Mouse (Mus musculus) megakaryocyte, adult 5-6 weeks (primary cell): ENCODE data around the gene Pdxp. TPM values are rescaled to one million over a fixed set of nuclear protein-coding genes. Genes with fewer than 3 reads are reported as not detected.

Source experiments
- ATAC-seq: 2 replicates; pipeline ENCODE4 v1.8.0; 2016; ENCODE audit warnings: mild to moderate bottlenecking, inconsistent platforms; ENCODE audit not compliant: poor library complexity, severe bottlenecking
- total RNA-seq, 2 experiments: library from RNA; stranded (forward) in 1 of 2; stranded (reverse) in 1 of 2; fragments of 153-499, 151-499 nt in 1 of 2; fragments of 221-1000, 200-1000 nt in 1 of 2; gene quantifications; 2 replicates each; pipeline versions ENCODE4 v1.2.3 to v1.2.4; 2015 to 2017

Pdxp gene
- total RNA-seq, 2 experiments from 2014 or later: 2.1 to 3.5 TPM

DNA sequence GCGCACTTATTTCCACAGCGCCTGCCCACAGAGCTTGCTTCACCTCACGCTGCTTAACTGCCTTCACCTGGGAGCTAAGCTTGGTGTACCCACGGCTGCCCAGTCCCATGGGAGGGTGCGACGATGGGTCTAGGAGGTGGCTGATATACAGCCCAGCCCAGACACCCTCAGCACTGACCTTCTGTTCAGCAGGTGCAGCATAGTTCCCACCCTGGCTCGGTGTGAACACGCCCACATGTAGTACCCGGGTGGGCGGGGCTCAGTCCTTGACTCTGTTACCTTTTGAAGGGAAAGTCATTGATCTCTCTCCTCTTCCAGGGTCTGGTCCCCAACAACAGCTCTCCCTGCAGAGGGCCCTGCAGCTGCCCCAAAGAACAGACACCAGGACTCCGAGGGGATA, 45.8 kb downstream of the Pdxp start:
- ATAC-seq: no peak

DNA sequence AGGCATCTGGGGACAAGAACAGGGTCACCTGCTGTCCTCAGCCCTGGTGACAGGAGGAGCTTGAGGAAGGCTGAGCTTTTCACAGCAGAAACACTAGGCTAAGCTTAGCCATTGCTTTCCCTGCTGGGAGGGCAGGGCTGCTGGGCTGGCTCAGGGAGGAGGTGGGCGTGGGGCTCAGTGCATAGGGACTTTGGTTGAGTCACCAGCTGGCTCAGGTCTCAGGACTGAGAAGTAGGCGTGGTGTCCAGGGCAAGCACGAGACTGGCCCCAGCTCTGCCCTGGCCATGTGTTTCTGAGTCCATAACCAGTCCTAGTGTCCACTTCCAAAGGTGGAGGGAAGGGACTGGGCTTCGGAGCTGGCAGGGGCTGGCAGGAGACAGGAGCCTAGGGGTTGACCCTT, 46.4 kb downstream of the Pdxp start:
- no peak for ATAC-seq

DNA sequence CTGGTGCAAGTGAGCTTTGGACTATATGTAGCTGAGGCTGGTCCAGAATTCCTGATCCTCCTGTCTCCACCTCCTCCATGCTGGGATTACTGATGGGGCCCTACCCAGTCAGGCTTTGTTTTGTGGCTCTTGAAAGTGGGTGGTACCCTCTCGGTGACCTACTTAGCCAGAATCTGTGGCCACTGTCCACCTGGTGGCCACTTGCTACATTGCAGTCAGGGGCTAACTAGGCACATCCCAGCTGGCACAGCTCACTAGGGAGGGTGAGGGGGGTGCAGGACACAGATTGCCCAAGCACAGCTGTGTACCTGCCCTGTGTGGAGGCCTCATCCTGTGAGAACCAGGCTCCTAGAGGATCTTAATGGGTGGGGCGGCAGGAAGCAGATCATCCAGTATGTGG, 49.2 kb downstream of the Pdxp start:
- ATAC-seq: peak; percentile 97

Other genes starting within 250 kb of the Pdxp start
- gene Elfn2, start 195.1 kb upstream of the Pdxp start, total RNA-seq (2015): 0.02 TPM in 1 of 2 replicates, not detected in the other
- not detected in 2 replicates for gene Elfn2, start 195.1 kb upstream of the Pdxp start, total RNA-seq (2017)
- gene Mfng, start 140.4 kb upstream of the Pdxp start, total RNA-seq (2015): 8.8 and 9.8 TPM in 2 replicates
- gene Mfng, start 140.4 kb upstream of the Pdxp start, total RNA-seq (2017): 5.7 and 5.8 TPM in 2 replicates
- 2.3 and 2.7 TPM in 2 replicates for gene Card10, start 110.9 kb upstream of the Pdxp start, total RNA-seq (2015)
- 0.92 and 1.1 TPM in 2 replicates for gene Card10, start 110.9 kb upstream of the Pdxp start, total RNA-seq (2017)
- not detected in 2 replicates for gene Cdc42ep1, start 71.3 kb upstream of the Pdxp start, total RNA-seq (2015)
- gene Cdc42ep1, start 71.3 kb upstream of the Pdxp start, total RNA-seq (2017): 0.26 TPM in 1 of 2 replicates, not detected in the other
- gene Lgals2, start 58.4 kb upstream of the Pdxp start, total RNA-seq (2015): not detected in 2 replicates
- gene Lgals2, start 58.4 kb upstream of the Pdxp start, total RNA-seq (2017): 0.26 TPM in 1 of 2 replicates, not detected in the other
- 46.0 and 52.6 TPM in 2 replicates for gene Gga1, start 36.7 kb upstream of the Pdxp start, total RNA-seq (2015)
- 20.8 and 28.9 TPM in 2 replicates for gene Gga1, start 36.7 kb upstream of the Pdxp start, total RNA-seq (2017)
- gene Gm49510, start 14.3 kb upstream of the Pdxp start, total RNA-seq (2015): not detected in 2 replicates
- gene Gm49510, start 14.3 kb upstream of the Pdxp start, total RNA-seq (2017): 1.1 and 2.0 TPM in 2 replicates
- 46.5 and 53.3 TPM in 2 replicates for gene Sh3bp1, start 14.2 kb upstream of the Pdxp start, total RNA-seq (2015)
- 34.0 and 38.2 TPM in 2 replicates for gene Sh3bp1, start 14.2 kb upstream of the Pdxp start, total RNA-seq (2017)
- gene Lgals1, start 12.8 kb downstream of the Pdxp start, total RNA-seq (2015): 851 and 870 TPM in 2 replicates
- 1,185 and 1,205 TPM in 2 replicates for gene Lgals1, start 12.8 kb downstream of the Pdxp start, total RNA-seq (2017)
- gene Nol12, start 21.0 kb downstream of the Pdxp start, total RNA-seq (2015): 28.2 and 32.4 TPM in 2 replicates
- gene Nol12, start 21.0 kb downstream of the Pdxp start, total RNA-seq (2017): 12.6 and 16.0 TPM in 2 replicates
- gene Triobp, start 33.8 kb downstream of the Pdxp start, total RNA-seq (2015): 99.4 and 106 TPM in 2 replicates
- gene Triobp, start 33.8 kb downstream of the Pdxp start, total RNA-seq (2017): 36.6 and 41.5 TPM in 2 replicates
- gene H1f0, start 114.5 kb downstream of the Pdxp start, total RNA-seq (2015): 47.9 and 51.3 TPM in 2 replicates
- 87.2 and 90.0 TPM in 2 replicates for gene H1f0, start 114.5 kb downstream of the Pdxp start, total RNA-seq (2017)
- not detected in 2 replicates for gene Galr3, start 128.0 kb downstream of the Pdxp start, total RNA-seq (2015)
- gene Galr3, start 128.0 kb downstream of the Pdxp start, total RNA-seq (2017): not detected in 2 replicates
- gene Ankrd54, start 149.0 kb downstream of the Pdxp start, total RNA-seq (2015): 13.5 and 14.3 TPM in 2 replicates
- 10.3 and 11.2 TPM in 2 replicates for gene Ankrd54, start 149.0 kb downstream of the Pdxp start, total RNA-seq (2017)
- gene Eif3l, start 161.3 kb downstream of the Pdxp start, total RNA-seq (2015): 110 and 116 TPM in 2 replicates
- gene Eif3l, start 161.3 kb downstream of the Pdxp start, total RNA-seq (2017): 153 and 155 TPM in 2 replicates
- gene Micall1, start 195.0 kb downstream of the Pdxp start, total RNA-seq (2015): 4.4 and 6.1 TPM in 2 replicates
- gene Micall1, start 195.0 kb downstream of the Pdxp start, total RNA-seq (2017): 3.6 and 6.3 TPM in 2 replicates
- 46.0 and 49.2 TPM in 2 replicates for gene Polr2f, start 227.1 kb downstream of the Pdxp start, total RNA-seq (2015)
- 39.6 and 54.1 TPM in 2 replicates for gene Polr2f, start 227.1 kb downstream of the Pdxp start, total RNA-seq (2017)
- not detected in 2 replicates for gene 1700088E04Rik, start 227.3 kb downstream of the Pdxp start, total RNA-seq (2015)
- not detected in 2 replicates for gene 1700088E04Rik, start 227.3 kb downstream of the Pdxp start, total RNA-seq (2017)